Mouse (Mus musculus) midbrain, embryonic 13.5 days (tissue): ENCODE results near the gene Tgfa. TPM values are rescaled to one million over a fixed set of nuclear protein-coding genes. Genes with fewer than 3 reads are reported as not detected.

Experiments used
- ATAC-seq: fragments of 200-750 bp; cut with Nextera tagmentation; 2 replicates; pipeline ENCODE4 v1.8.0; 2017; ENCODE audit warnings: mild to moderate bottlenecking, moderate TSS enrichment, moderate library complexity
- H3K27ac ChIP-seq: fragments of 300-500 bp; sonication (generic); 2 replicates; pipeline ENCODE4 v1.5.1; 2015; ENCODE audit warnings: inconsistent platforms, mild to moderate bottlenecking, moderate library complexity
- H3K27me3 ChIP-seq: fragments of 300-500 bp; sonication (generic); 2 replicates; pipeline ENCODE4 v1.6.1; 2015; ENCODE audit warnings: mild to moderate bottlenecking, inconsistent platforms
- H3K36me3 ChIP-seq: fragments of 300-500 bp; sonication (generic); 2 replicates; pipeline ENCODE4 v1.6.1; 2015; ENCODE audit warnings: mild to moderate bottlenecking, inconsistent platforms
- H3K4me1 ChIP-seq: fragments of 300-500 bp; sonication (generic); replicated peaks from 2 replicates; pipeline ENCODE4 v1.6.1; 2015; ENCODE audit warnings: inconsistent platforms
- H3K4me2 ChIP-seq: fragments of 300-500 bp; sonication (generic); replicated peaks from 2 replicates; pipeline ENCODE4 v1.6.1; 2015; ENCODE audit warnings: moderate library complexity, mild to moderate bottlenecking, inconsistent platforms
- H3K4me3 ChIP-seq: fragments of 300-500 bp; sonication (generic); replicated peaks from 2 replicates; pipeline ENCODE4 v1.5.1; 2015; ENCODE audit warnings: mild to moderate bottlenecking, inconsistent platforms
- H3K9ac ChIP-seq: fragments of 300-500 bp; sonication (generic); replicated peaks from 2 replicates; pipeline ENCODE4 v1.6.1; 2015; ENCODE audit warnings: mild to moderate bottlenecking, inconsistent platforms
- H3K9me3 ChIP-seq: fragments of 300-500 bp; sonication (generic); 2 replicates; pipeline ENCODE4 v1.6.1; 2016; ENCODE audit warnings: mild to moderate bottlenecking, inconsistent platforms
- WGBS: fragments of 180-500 bp; shearing (Covaris S2); methylation state at CpG from one replicate; pipeline ENCODE4 v1.1.7; 2015; 5-methylcytosine and 5-hydroxymethylcytosine counted together
- polyA plus RNA-seq: library from polyadenylated mRNA; unstranded; fragments of >200 nt; fragmentation: Nextera tagmentation; extraction: Ambion mirVana; gene quantifications from 2 replicates; pipeline ENCODE4 v1.2.1, GENCODE M21; 2015

The Tgfa gene
- polyA plus RNA-seq, 1 experiment from 2014 or later = 3.8 TPM

DNA sequence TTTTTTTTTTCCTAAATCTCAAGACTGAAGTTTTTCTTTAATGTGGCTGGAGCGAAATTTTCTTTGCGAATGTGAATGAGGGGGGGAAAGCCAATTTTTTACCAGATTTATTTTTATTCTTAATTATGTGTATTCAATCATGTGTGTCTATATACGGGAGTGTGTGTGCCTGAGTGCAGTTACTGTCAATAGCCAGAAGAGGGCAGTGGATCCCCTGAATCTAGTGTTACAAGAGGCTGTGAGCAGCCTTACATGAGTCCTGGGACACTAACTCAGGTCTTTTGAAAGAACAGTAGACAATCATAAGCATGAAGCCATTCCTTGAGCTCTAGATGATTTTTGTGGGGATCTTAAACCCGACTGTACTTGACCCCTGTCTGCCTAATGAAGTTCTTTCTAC, 80.7 kb downstream of the Tgfa start:
- no peak overlapping the region for H3K27ac ChIP-seq
- peaks cover 8% of the 10 kb centered on the region; the same call in 1 of the 2 replicates for H3K27me3 ChIP-seq
- no peak overlapping the region for H3K4me3 ChIP-seq
- H3K9me3 ChIP-seq = no peaks in the 10 kb centered on the region
- H3K4me1 ChIP-seq = peaks cover 11% of the 10 kb centered on the region
- H3K36me3 ChIP-seq = no peaks in the 10 kb centered on the region
- H3K9ac ChIP-seq = no peak overlapping the region
- WGBS = 93% methylated on average over 4 of the region's 4 CpGs
- no peak for ATAC-seq
- H3K4me2 ChIP-seq = no peak overlapping the region

DNA sequence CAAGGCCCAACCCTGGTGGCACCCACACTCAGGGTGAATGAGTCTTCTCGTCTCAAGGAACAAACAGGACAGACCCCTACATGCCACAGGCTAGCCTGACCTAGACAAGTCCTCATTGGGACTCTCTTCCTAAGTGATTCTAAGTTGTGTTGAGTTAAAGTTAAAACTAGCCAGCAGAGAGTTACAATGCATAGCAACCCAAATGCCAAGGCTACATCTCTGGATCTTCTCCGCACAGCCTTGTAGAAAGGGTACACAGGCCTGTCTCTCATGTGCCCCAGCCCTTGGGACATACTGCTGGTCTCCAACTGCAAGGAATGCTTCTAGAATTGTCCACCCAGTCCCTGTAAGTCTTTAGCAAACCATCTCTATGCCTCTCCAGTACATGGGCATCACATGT, 81.8 kb downstream of the Tgfa start:
- no peak for ATAC-seq
- Histone ChIP-seq H3K4me2 (no peak overlapping the region), H3K36me3 (no peaks in the 10 kb centered on the region), H3K4me1 (peaks cover 11% of the 10 kb centered on the region), H3K9me3 (no peaks in the 10 kb centered on the region), H3K27ac (no peak overlapping the region), H3K9ac (no peak overlapping the region), H3K27me3 (0 out of 2 replicates have a peak, but pooled peaks cover 2% of the 10 kb centered on the region), H3K4me3 (no peak overlapping the region)
- WGBS = 82% methylated on average over 2 of the region's 2 CpGs

DNA sequence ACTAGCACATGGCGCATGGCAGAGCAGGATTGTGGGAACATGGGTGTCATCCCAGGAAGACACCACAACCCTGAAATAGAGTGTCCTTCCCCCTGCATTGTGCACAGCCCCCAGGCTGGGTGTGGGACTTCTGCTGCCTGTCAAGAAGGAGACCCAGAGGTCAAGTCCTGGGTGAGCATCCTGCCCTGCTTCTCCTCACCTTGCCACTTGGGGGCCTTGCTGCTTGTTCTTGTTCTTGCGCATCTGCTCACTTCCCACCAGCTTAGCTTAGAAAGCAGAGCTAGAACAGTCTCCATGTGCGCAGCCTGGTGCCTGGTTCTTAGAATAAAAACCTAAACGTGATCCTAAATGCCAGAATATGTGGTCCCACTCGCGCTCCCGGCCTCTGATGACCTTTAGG, 82.6 kb downstream of the Tgfa start:
- 80% methylated on average over 7 of the region's 7 CpGs for whole genome bisulfite sequencing
- no peak overlapping the region for H3K4me3 ChIP-seq
- no peaks in the 10 kb centered on the region for H3K36me3 ChIP-seq
- H3K4me2 ChIP-seq = no peak overlapping the region
- ATAC-seq = no peak
- H3K9me3 ChIP-seq = no peaks in the 10 kb centered on the region
- H3K4me1 ChIP-seq = peaks cover 3% of the 10 kb centered on the region
- no peak overlapping the region for H3K9ac ChIP-seq
- no peak overlapping the region for H3K27ac ChIP-seq
- H3K27me3 ChIP-seq = 0 out of 2 replicates have a peak, but pooled peaks cover 2% of the 10 kb centered on the region

DNA sequence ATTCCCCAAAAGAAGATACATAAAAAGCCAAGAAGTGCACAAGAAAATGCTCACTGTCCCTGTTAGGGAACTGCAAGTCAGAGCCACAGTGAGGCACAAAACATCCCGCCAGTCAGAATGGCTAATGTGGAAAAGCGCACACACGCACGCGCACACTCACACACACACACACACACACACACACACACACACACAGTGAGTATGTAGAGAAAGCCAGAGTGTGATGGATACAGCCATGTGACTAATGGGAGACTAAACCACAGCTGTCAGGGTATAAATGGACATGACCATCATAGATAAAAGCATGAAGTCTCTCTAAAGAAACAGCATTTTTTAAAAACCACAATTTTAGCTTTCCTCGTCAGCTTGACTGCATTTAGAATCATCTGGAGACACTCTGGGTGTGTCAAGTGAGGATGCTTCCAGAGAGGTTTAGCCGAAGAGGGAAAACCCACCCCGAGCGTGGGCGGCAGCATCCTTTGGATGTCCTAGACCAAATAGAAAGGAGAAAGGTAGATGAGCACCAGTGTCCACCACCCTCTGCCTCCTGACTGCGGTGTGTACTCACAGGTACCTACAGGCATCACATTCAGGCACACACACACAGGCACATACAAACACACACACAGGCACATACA, 86.7 kb downstream of the Tgfa start:
- Histone ChIP-seq H3K4me1 (no peaks in the 10 kb centered on the region), H3K4me3 (no peak overlapping the region), H3K4me2 (no peak overlapping the region), H3K9me3 (no peaks in the 10 kb centered on the region), H3K36me3 (no peaks in the 10 kb centered on the region), H3K27ac (no peak overlapping the region), H3K27me3 (no peaks in the 10 kb centered on the region), H3K9ac (no peak overlapping the region)
- no peak for ATAC-seq
- 90% methylated on average over 11 of the region's 11 CpGs for WGBS

DNA sequence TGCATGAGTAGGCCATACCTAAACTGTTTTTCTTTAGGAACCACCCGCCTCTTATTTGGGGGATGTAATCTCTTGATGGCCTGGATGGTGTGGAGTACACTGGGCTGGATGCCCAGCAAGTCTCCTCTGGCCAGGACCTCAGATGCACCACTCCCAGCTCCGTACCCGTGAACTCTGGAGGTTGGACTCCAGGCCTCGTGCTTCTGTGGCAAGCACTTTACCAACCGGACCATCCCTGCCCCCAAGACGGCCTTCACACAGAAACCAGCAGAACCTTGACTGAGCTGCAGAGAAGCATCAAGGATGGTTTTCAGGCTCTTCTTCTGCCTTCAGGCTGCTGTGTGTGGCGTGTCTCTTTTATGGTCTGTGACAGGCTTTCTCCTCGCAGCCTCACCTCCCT, 98.3 kb downstream of the Tgfa start:
- H3K4me1 ChIP-seq = 0 out of 2 replicates have a peak, but pooled peaks cover 7% of the 10 kb centered on the region
- no peaks in the 10 kb centered on the region for H3K36me3 ChIP-seq
- no peak overlapping the region for H3K4me3 ChIP-seq
- ATAC-seq = no peak
- no peak overlapping the region for H3K27ac ChIP-seq
- no peak overlapping the region for H3K4me2 ChIP-seq
- no peaks in the 10 kb centered on the region for H3K9me3 ChIP-seq
- H3K27me3 ChIP-seq = no peaks in the 10 kb centered on the region
- H3K9ac ChIP-seq = no peak overlapping the region
- 57% methylated on average over 8 of the region's 8 CpGs for WGBS

DNA sequence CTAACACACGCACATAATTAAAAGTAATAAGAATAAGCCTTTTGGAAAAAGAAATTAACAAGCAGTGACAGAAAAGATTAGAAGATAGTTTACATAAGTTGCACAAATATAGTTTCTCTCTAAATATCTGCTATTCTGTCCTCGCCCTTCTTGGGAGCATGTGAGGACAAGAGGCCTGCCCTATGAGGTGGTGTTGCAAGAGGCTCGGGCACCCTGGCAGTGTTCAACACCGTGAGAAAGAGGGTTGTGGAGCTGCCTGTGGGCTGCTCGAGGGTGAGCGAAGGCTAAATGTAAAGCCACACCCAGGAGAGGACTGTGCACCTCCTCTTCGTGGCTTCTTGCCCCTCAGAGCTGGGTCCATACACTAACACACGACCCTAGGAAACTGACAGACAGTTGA, 100.4 kb downstream of the Tgfa start:
- no peaks in the 10 kb centered on the region for H3K36me3 ChIP-seq
- no peak overlapping the region for H3K9ac ChIP-seq
- no peak overlapping the region for H3K4me3 ChIP-seq
- 86% methylated on average over 8 of the region's 8 CpGs for WGBS
- no peaks in the 10 kb centered on the region for H3K27me3 ChIP-seq
- ATAC-seq = no peak
- H3K4me2 ChIP-seq = no peak overlapping the region
- no peak overlapping the region for H3K27ac ChIP-seq
- 0 out of 2 replicates have a peak, but pooled peaks cover 7% of the 10 kb centered on the region for H3K4me1 ChIP-seq
- H3K9me3 ChIP-seq = 0 out of 2 replicates have a peak, but pooled peaks cover 3% of the 10 kb centered on the region

DNA sequence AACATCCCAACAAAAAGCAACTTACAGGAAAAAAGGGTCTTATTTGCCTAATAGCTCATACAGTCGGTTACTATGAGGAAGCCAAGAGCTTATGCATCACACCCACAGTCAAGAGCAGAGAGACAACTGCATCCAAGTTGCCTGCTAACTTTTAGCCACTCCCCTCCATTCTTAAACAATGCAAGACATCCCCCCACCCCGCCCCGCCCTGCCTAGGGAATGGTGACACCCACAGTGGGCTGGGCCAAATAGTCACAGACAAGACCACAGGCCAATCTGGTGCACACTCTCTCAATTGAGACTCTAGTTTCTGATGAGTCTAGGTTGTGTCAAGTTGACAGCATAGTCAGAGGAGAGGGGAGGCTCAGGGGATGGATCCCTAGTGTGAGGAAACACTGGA, 101.1 kb downstream of the Tgfa start:
- Histone ChIP-seq H3K9ac (no peak overlapping the region), H3K4me1 (0 out of 2 replicates have a peak, but pooled peaks cover 7% of the 10 kb centered on the region), H3K4me2 (no peak overlapping the region), H3K9me3 (0 out of 2 replicates have a peak, but pooled peaks cover 3% of the 10 kb centered on the region), H3K36me3 (no peaks in the 10 kb centered on the region), H3K27me3 (no peaks in the 10 kb centered on the region), H3K4me3 (no peak overlapping the region), H3K27ac (no peak overlapping the region)
- no peak for ATAC-seq
- WGBS = 94% methylated on average over 3 of the region's 3 CpGs

DNA sequence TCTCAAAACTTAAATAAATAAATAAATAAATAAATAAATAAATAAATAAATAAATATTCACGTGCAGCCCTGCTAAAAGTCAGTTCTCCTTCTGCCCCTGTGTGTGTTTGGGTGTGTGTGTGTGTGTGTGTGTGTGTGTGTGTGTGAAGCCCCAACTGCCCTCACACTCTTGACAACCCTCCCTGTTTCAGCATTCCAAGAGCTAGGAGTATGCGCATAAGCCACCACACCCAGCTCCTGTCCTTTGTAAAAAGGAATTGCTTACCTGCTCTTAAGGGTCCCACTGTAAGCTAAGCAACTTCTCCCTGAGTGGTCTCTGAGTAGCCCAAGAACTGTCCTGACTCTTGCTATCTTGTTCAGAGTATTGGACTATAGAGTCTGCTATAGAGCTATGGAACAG, 101.9 kb downstream of the Tgfa start:
- no peak overlapping the region for H3K4me2 ChIP-seq
- no peak overlapping the region for H3K4me3 ChIP-seq
- 92% methylated on average over 2 of the region's 2 CpGs for WGBS
- H3K27me3 ChIP-seq = no peaks in the 10 kb centered on the region
- no peak for ATAC-seq
- no peaks in the 10 kb centered on the region for H3K36me3 ChIP-seq
- H3K9me3 ChIP-seq = 0 out of 2 replicates have a peak, but pooled peaks cover 3% of the 10 kb centered on the region
- no peak overlapping the region for H3K27ac ChIP-seq
- H3K4me1 ChIP-seq = 0 out of 2 replicates have a peak, but pooled peaks cover 7% of the 10 kb centered on the region
- H3K9ac ChIP-seq = no peak overlapping the region

DNA sequence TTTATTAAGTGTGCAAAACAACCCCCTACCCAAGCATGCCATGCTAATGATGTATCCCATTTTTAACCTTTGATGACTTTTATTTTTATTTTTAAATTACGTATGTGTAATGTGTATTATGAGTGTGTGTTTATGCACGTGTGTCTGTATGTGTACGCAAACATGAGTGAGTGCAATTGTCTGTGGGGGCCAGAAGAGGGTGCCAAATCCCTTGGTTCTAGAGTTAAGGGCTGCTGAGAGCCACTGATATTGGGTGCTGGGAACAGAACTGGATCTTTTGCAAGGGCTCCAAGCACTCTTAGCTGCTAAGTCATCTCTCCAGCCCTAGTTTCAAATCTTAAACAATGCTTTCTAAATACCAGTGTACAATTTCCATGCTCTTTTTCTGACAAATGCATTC, 103.9 kb downstream of the Tgfa start:
- ATAC-seq = no peak
- Histone ChIP-seq H3K9me3 (0 out of 2 replicates have a peak, but pooled peaks cover 3% of the 10 kb centered on the region), H3K4me3 (no peak overlapping the region), H3K4me1 (no peaks in the 10 kb centered on the region), H3K9ac (no peak overlapping the region), H3K27ac (no peak overlapping the region), H3K27me3 (no peaks in the 10 kb centered on the region), H3K4me2 (no peak overlapping the region), H3K36me3 (no peaks in the 10 kb centered on the region)
- WGBS = 94% methylated on average over 3 of the region's 3 CpGs

DNA sequence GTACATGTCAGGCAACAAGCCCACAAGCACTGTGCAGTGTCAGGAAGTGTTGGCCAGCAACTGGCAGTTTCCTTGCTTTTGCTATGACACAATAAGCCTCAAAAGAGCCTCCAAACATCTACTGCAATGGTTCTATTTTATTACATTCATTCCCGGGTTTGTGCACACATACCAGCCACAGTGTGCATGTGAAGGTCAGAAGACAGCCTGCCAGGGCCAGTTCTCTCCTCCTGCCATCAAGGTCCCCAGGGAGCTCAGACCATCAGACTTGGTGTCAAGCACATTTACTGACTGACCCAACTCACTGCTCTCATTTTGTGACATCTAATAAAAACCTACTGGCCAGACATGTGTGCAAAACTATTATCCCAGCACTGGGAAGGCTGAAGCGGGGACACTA, 104.4 kb downstream of the Tgfa start:
- ATAC-seq = no peak
- no peaks in the 10 kb centered on the region for H3K27me3 ChIP-seq
- no peak overlapping the region for H3K4me2 ChIP-seq
- no peak overlapping the region for H3K9ac ChIP-seq
- WGBS = 92% methylated on average over 2 of the region's 2 CpGs
- H3K4me1 ChIP-seq = no peaks in the 10 kb centered on the region
- no peak overlapping the region for H3K4me3 ChIP-seq
- H3K27ac ChIP-seq = no peak overlapping the region
- H3K36me3 ChIP-seq = no peaks in the 10 kb centered on the region
- H3K9me3 ChIP-seq = 0 out of 2 replicates have a peak, but pooled peaks cover 3% of the 10 kb centered on the region

DNA sequence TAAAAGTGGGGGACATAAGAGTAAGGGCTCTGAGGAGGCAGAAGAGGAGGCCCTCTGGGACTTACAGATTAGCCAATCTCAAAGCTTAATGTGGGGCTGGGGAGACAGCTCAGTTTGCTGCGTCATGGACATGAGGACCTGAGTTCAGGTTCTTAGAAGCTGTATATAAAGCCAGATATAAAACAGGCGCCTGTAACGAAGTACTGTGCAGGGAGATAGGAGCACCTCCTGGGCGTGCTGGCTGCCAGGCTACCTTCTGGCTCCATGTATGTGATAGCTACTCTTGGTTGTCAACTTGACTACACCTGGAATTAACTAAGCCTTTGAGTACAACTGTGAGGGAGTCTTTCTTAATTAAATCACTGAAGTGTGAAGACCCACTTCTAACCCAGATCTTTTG, 110.7 kb downstream of the Tgfa start:
- Histone ChIP-seq H3K9me3 (no peaks in the 10 kb centered on the region), H3K4me2 (no peak overlapping the region), H3K4me1 (no peaks in the 10 kb centered on the region), H3K4me3 (no peak overlapping the region), H3K27me3 (no peaks in the 10 kb centered on the region), H3K27ac (no peak overlapping the region), H3K9ac (no peak overlapping the region), H3K36me3 (no peaks in the 10 kb centered on the region)
- 90% methylated on average over 4 of the region's 4 CpGs for WGBS
- ATAC-seq = no peak

DNA sequence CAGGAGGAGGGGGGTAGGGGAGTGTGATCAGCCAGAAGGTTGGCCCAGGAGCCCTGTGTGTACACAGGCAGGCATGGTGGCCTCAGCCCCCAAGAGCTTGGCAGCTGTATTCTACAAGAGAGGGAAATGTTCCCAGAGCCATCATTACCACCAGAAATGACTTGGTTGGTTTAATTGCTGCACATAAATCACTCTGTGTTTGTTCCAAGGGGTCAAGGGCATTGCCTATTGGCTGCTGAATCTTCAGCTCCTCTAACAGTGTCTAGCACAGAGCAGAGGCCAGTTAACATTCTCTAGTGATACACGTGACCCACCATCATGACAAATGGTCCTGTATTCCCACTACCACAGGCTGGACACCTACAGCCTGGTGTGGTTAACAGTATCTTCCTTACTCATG, 119.0 kb downstream of the Tgfa start:
- Histone ChIP-seq H3K9ac (no peak overlapping the region), H3K27me3 (no peaks in the 10 kb centered on the region), H3K4me3 (no peak overlapping the region), H3K27ac (no peak overlapping the region), H3K4me1 (no peaks in the 10 kb centered on the region), H3K9me3 (no peaks in the 10 kb centered on the region), H3K36me3 (no peaks in the 10 kb centered on the region), H3K4me2 (no peak overlapping the region)
- ATAC-seq = no peak
- WGBS = 88% methylated on average over 1 of the region's 1 CpGs

DNA sequence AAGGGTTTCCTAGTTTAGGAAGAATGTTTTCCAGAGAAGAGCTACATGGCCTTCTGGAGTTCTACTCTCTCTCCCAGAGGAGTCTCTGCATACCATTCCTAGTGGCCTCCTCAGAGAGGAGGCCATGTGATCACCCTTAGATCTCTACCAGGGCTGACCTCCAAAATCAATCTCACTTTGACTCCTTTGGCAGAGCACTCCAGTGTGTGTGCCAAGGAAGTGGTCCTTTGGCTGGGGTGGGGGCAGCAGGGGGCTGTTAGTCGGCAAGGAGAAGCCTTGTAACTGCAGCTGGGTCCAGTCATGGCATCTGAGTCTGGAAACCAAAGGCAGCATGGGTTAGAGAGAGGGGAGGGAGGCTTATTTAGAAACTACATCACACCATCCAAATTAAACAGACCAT, 122.0 kb downstream of the Tgfa start:
- no peak for ATAC-seq
- Histone ChIP-seq H3K27ac (no peak overlapping the region), H3K9ac (no peak overlapping the region), H3K36me3 (no peaks in the 10 kb centered on the region), H3K9me3 (no peaks in the 10 kb centered on the region), H3K4me2 (no peak overlapping the region), H3K4me1 (no peaks in the 10 kb centered on the region), H3K4me3 (no peak overlapping the region), H3K27me3 (no peaks in the 10 kb centered on the region)
- WGBS = 70% methylated on average over 1 of the region's 1 CpGs
